Mouse (Mus musculus) embryonic facial prominence, embryonic 15.5 days (tissue): Measurements from ENCODE around the gene Ddx46. TPM values are rescaled to one million over a fixed set of nuclear protein-coding genes. Genes with fewer than 3 reads are reported as not detected.
"Not testable (repeated sequence)": the region's sequence is repeated elsewhere in the genome, so short reads cannot be mapped to it uniquely, and the experiment has no call there.

Source experiments
- ATAC-seq: fragments of 200-750 bp; cut with Nextera tagmentation; 2 replicates; pipeline ENCODE4 v1.8.0; 2017; ENCODE audit warnings: low read depth, moderate TSS enrichment; ENCODE audit not compliant: insufficient number of reproducible peaks, low FRiP score, low TSS enrichment
- H3K27ac ChIP-seq: fragments of 300-500 bp; sonication (generic); replicated peaks from 2 replicates; pipeline ENCODE4 v1.5.1; 2015; ENCODE audit warnings: mild to moderate bottlenecking, inconsistent platforms
- H3K27me3 ChIP-seq: fragments of 300-500 bp; sonication (generic); 2 replicates; pipeline ENCODE4 v1.6.1; 2015; ENCODE audit warnings: inconsistent platforms
- H3K36me3 ChIP-seq: fragments of 300-500 bp; sonication (generic); 2 replicates; pipeline ENCODE4 v1.6.1; 2015; ENCODE audit warnings: mild to moderate bottlenecking, inconsistent platforms
- H3K4me1 ChIP-seq: fragments of 300-500 bp; sonication (generic); 2 replicates; pipeline ENCODE4 v1.6.1; 2015; ENCODE audit warnings: inconsistent platforms
- H3K4me2 ChIP-seq: fragments of 300-500 bp; sonication (generic); replicated peaks from 2 replicates; pipeline ENCODE4 v1.6.1; 2015; ENCODE audit warnings: mild to moderate bottlenecking, inconsistent platforms
- H3K4me3 ChIP-seq: fragments of 300-500 bp; sonication (generic); replicated peaks from 2 replicates; pipeline ENCODE4 v1.5.1; 2015; ENCODE audit warnings: mild to moderate bottlenecking, inconsistent platforms
- H3K9ac ChIP-seq: fragments of 300-500 bp; sonication (generic); 2 replicates; pipeline ENCODE4 v1.6.1; 2015; ENCODE audit warnings: inconsistent platforms
- H3K9me3 ChIP-seq: fragments of 300-500 bp; sonication (generic); replicated peaks from 2 replicates; pipeline ENCODE4 v1.6.1; 2016; ENCODE audit warnings: inconsistent platforms
- WGBS: fragments of 180-500 bp; shearing (Covaris S2); methylation state at CpG from one replicate; pipeline ENCODE4 v1.1.7; 2015; 5-methylcytosine and 5-hydroxymethylcytosine counted together
- polyA plus RNA-seq: library from polyadenylated mRNA; unstranded; fragments of >200 nt; fragmentation: Nextera tagmentation; extraction: Ambion mirVana; gene quantifications from 2 replicates; pipeline ENCODE4 v1.2.1, GENCODE M21; 2015

Ddx46 gene
- polyA plus RNA-seq, 1 experiment from 2014 or later = 32.1 TPM

DNA sequence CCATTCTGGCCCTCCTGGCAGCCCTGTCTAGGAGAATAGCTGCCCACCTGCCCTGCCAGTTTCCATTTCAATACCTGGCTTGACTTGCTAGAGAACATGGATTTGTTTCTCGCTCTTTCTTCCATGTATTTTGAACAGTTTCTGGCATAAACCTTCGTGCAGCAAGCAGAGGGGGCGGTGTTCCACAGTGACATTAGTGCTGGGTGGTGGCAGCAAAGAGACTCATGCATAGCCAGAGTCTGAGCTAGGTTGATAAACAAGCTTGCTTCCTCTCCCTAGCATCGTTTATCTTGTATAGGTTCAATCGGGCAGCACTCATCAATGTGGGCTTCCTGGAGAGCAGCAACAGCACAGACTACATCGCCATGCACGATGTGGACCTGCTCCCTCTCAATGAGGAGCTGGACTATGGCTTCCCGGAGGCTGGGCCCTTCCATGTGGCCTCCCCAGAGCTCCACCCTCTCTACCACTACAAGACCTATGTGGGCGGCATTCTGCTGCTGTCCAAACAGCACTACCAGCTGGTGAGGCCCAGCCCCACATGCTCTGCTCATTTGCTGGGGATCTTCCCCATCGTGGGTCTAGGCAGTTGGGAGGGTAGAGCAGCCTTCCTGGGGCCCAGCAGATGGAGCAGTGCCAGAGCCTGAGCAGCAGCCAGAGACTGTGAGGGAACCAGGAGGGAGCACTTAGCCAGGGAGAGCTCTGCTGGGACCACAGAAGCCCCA lies 27.8 kb upstream of the Ddx46 start:
- H3K9ac ChIP-seq = no peak overlapping the region
- H3K9me3 ChIP-seq = no peaks in the 10 kb centered on the region
- H3K27ac ChIP-seq = no peak overlapping the region
- WGBS = 80% methylated on average over 10 of the region's 10 CpGs
- ATAC-seq = no peak
- peaks cover 58% of the 10 kb centered on the region for H3K36me3 ChIP-seq
- no peaks in the 10 kb centered on the region for H3K4me1 ChIP-seq
- no peaks in the 10 kb centered on the region for H3K27me3 ChIP-seq
- H3K4me3 ChIP-seq = no peak overlapping the region
- H3K4me2 ChIP-seq = no peak overlapping the region

DNA sequence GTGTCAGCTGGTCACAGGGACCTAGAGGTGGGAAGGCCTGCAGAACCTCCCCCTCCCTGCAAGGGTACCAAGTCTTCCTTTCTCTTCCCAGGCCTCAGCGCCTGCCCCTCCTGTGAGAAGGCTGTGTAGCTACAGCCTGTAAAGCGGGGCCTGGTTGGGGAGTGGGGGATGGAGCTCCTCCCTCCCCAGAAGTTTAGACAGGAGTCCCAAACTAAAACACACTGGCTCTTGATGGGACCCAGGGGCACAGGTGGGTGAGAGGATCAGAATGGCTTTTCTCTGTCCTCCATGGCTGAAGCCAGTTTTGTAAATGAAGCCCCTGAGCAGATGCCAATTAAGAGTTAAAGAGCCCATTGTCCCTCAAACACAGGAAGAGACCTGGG lies 27.2 kb upstream of the Ddx46 start:
- no peak for ATAC-seq
- no peak overlapping the region for H3K4me2 ChIP-seq
- 81% methylated on average over 2 of the region's 2 CpGs for WGBS
- no peaks in the 10 kb centered on the region for H3K4me1 ChIP-seq
- H3K36me3 ChIP-seq = peaks cover 58% of the 10 kb centered on the region
- no peaks in the 10 kb centered on the region for H3K27me3 ChIP-seq
- H3K9ac ChIP-seq = no peak overlapping the region
- H3K27ac ChIP-seq = no peak overlapping the region
- H3K9me3 ChIP-seq = no peaks in the 10 kb centered on the region
- no peak overlapping the region for H3K4me3 ChIP-seq

DNA sequence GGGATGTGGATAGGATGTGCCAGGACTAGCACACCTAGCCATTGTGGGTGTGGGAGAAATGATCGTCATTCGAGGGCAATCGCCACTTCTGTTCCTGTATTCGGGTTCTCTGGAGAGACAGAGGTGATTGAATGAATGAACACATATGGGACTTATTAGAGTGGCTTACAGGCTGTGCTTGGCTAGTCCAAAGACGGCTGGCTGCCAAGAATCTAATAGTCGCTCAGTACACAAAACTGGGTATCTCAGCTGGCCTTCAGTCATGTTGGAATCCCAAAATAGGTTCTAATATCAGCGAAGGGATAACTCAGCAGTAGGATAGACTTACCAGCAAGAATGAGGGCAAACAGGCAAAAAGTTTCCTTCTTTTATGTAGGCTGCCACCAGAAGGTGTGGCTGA lies 22.8 kb upstream of the Ddx46 start:
- no peak overlapping the region for H3K27ac ChIP-seq
- H3K9me3 ChIP-seq = no peaks in the 10 kb centered on the region
- no peaks in the 10 kb centered on the region for H3K27me3 ChIP-seq
- no peak overlapping the region for H3K9ac ChIP-seq
- H3K4me3 ChIP-seq = no peak overlapping the region
- peaks cover 44% of the 10 kb centered on the region for H3K36me3 ChIP-seq
- no peak for ATAC-seq
- 34% methylated on average over 7 of the region's 7 CpGs for WGBS
- no peak overlapping the region for H3K4me2 ChIP-seq
- no peaks in the 10 kb centered on the region for H3K4me1 ChIP-seq

DNA sequence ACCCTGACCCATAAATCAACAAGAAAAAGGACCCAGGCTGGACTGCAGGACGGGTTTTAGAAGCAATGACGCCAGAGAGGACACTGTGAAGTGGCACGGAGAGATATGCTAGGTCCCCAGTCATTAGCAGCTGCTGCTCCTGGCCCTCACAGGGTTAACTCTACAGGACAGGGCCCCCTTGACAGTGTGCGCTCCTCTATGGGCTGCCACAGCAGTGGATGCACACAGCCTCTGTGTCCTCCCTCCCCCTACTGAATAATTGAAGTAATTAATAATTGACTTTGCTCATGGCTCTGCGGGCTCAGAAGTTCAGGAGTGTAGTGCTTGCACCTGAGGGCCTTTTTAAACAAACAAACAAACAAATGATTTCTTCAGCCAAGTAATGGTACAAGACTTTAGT lies 21.4 kb upstream of the Ddx46 start:
- WGBS = 58% methylated on average over 5 of the region's 5 CpGs
- no peak overlapping the region for H3K27ac ChIP-seq
- H3K4me1 ChIP-seq = no peaks in the 10 kb centered on the region
- H3K36me3 ChIP-seq = peaks cover 30% of the 10 kb centered on the region
- no peak for ATAC-seq
- H3K27me3 ChIP-seq = no peaks in the 10 kb centered on the region
- no peak overlapping the region for H3K4me2 ChIP-seq
- H3K9ac ChIP-seq = no peak overlapping the region
- no peaks in the 10 kb centered on the region for H3K9me3 ChIP-seq
- H3K4me3 ChIP-seq = no peak overlapping the region

DNA sequence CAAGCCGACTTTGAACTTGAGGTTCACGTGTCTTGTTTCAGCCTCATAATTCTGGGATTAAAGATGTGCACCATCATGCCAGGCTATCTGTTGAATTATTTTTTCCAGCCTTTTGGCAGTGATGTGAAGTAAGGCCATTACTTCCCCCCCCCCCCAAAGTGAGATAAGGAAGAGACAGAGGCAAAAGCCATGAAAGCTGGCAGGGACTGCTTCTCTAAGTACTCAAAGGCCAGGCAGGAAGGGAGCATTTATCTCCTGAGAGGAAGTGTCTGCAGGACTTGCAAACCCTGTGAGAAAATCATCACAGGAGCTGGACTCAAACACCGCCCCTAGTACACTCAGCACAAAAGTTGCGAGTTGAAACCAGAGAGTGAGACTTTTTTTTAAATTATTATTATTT lies 15.5 kb upstream of the Ddx46 start:
- Histone ChIP-seq H3K4me3 (no peak overlapping the region), H3K27me3 (no peaks in the 10 kb centered on the region), H3K9me3 (no peaks in the 10 kb centered on the region), H3K4me2 (no peak overlapping the region), H3K9ac (no peak overlapping the region), H3K4me1 (peaks cover 15% of the 10 kb centered on the region), H3K27ac (no peak overlapping the region), H3K36me3 (no peaks in the 10 kb centered on the region)
- WGBS = 93% methylated on average over 4 of the region's 4 CpGs
- no peak for ATAC-seq

DNA sequence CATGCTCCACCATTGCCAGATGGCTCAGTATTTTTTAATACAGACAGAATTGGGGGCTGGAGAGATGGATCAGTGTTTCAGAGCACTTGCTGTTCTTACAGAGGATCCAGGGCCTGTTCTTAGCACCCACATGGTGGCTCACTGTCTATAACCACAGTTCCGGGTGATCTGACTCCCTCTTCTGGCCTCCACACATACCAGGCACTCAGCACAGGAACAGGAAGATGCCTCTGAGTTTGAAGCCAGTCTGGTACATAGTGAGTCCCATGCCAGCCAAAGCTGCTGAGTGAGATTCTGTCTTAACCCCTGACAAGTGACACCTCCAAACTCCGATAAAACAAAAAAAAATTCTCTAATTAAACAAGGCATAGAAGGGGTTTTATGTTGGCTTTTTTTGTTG lies 14.6 kb upstream of the Ddx46 start:
- H3K27ac ChIP-seq = no peak overlapping the region
- WGBS = 74% methylated on average over 2 of the region's 2 CpGs
- no peak overlapping the region for H3K4me2 ChIP-seq
- no peak overlapping the region for H3K4me3 ChIP-seq
- peaks cover 22% of the 10 kb centered on the region for H3K4me1 ChIP-seq
- no peak for ATAC-seq
- H3K36me3 ChIP-seq = peaks cover 9% of the 10 kb centered on the region; the same call in 1 of the 2 replicates
- H3K9me3 ChIP-seq = no peaks in the 10 kb centered on the region
- no peak overlapping the region for H3K9ac ChIP-seq
- no peaks in the 10 kb centered on the region for H3K27me3 ChIP-seq

DNA sequence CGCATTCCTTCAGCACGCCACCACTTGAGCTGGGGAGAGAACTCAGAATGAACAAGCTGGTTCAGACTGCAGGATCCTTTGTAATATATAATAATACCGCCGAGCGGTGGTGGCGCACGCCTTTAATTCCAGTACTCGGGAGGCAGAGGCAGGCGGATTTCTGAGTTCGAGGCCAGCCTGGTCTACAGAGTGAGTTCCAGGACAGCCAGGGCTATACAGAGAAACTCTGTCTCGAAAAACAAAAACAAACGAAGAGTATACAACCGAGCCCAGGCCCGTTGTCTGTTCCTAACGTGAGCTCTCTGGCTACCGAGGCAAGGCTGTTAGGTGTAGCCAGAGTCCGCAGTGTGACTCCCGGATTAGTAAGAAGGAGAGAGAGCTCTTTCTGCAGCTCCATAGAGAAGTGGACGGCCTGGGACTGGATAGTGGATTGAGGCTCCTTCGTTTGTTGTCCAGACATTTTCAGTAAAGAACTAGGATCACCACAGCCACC lies 12.6 kb upstream of the Ddx46 start:
- Histone ChIP-seq H3K4me3 (peak overlapping the region; percentile 92), H3K4me1 (peaks cover 22% of the 10 kb centered on the region), H3K4me2 (peak overlapping the region; percentile 70), H3K9ac (peak overlapping the region; percentile 83), H3K36me3 (peaks cover 18% of the 10 kb centered on the region), H3K27ac (peak overlapping the region; percentile 94)
- peak; percentile 4; the same call in 1 of the 2 replicates for ATAC-seq
- not testable (repeated sequence) for H3K9me3 ChIP-seq, H3K27me3 ChIP-seq
- WGBS = 25% methylated on average over 20 of the region's 20 CpGs

DNA sequence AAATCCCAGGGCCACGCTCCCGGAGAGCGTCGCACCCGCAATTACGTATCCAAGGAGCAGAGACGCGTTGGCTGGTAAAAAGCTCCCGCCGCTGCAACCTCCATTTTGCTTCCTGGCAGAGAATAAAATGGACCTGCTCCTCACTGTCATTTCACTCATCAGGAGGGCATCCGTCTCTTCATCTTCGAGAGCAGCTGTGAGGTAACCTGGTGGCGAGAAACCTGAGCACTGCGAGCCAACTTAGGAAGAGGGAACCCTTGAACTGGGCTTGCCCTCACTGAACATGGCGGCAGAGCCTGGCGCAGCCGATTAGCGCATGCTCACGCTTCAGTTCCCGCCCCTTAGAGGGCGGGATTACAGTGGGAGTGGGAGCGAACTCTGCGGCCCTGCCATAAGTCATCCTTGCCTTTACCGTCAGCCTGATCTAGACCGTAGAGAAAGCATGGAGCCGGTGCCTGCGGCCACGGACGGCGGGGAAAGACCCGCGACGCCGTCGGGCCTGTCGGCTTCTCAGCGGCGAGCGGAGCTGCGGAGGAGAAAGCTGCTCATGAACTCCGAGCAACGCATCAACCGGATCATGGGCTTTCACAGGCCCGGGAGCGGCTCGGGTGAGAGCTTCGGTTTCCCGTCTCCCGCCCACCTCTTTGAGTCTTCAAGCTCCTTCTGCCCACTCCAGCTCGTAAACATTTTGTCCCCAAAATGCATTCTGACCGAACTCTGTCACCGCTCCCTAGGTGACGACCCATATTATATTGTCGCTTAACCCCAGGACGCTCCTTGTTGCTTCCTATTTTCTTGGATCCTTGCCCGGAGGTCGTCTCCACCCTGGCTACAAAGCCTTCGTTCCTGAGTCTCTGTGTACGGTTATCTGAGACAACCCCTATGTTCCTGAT lies 11.9 kb upstream of the Ddx46 start, which contains the start of gene Caml:
Gene Caml (plus strand): TSS at position 357 of the 893 bp plus-strand sequence.
- H3K27ac ChIP-seq = peak within 1 kb of the TSS; percentile 94
- H3K4me1 ChIP-seq = peaks cover 22% of the 10 kb centered on the region
- H3K9me3 ChIP-seq = no peaks in the 10 kb centered on the region
- no peaks in the 10 kb centered on the region for H3K27me3 ChIP-seq
- WGBS = under 1% methylated on average over 59 of the region's 59 CpGs
- H3K4me3 ChIP-seq = peak within 1 kb of the TSS; percentile 92
- peak within 1 kb of the TSS; percentile 70 for H3K4me2 ChIP-seq
- H3K9ac ChIP-seq = peak within 1 kb of the TSS; percentile 83
- ATAC-seq = peak; percentile 97
- H3K36me3 ChIP-seq = peaks cover 21% of the 10 kb centered on the region

DNA sequence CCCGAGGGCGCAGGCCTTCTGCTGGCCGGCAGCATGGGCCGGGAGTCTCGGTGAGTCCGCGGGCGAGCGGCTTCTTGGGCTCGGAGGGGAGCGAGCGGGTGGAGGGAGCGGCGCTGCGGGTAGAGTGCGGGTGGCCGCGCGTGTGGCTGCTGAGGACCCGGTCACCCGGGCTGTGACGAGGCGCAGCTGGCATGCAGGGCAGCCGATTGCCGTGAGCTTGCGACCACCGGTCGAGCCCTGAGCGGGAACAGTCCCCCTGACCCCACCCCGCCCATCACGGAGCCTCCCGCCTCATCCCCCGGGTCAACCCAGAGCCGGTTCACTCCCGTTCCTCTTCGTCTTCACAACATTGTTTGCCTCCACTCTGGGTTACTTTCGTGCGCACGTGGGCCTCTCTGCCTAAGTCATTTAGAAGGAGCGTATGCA lies 332 bp downstream of the Ddx46 start:
- Histone ChIP-seq H3K9ac (peak overlapping the region; percentile 82), H3K27ac (no peak overlapping the region), H3K4me1 (peaks cover 17% of the 10 kb centered on the region), H3K4me2 (peak overlapping the region; percentile 76), H3K9me3 (no peaks in the 10 kb centered on the region), H3K36me3 (peaks cover 38% of the 10 kb centered on the region), H3K27me3 (no peaks in the 10 kb centered on the region), H3K4me3 (peak overlapping the region; percentile 97)
- WGBS = under 1% methylated on average over 40 of the region's 40 CpGs
- peak; percentile 61; the same call in 1 of the 2 replicates for ATAC-seq

DNA sequence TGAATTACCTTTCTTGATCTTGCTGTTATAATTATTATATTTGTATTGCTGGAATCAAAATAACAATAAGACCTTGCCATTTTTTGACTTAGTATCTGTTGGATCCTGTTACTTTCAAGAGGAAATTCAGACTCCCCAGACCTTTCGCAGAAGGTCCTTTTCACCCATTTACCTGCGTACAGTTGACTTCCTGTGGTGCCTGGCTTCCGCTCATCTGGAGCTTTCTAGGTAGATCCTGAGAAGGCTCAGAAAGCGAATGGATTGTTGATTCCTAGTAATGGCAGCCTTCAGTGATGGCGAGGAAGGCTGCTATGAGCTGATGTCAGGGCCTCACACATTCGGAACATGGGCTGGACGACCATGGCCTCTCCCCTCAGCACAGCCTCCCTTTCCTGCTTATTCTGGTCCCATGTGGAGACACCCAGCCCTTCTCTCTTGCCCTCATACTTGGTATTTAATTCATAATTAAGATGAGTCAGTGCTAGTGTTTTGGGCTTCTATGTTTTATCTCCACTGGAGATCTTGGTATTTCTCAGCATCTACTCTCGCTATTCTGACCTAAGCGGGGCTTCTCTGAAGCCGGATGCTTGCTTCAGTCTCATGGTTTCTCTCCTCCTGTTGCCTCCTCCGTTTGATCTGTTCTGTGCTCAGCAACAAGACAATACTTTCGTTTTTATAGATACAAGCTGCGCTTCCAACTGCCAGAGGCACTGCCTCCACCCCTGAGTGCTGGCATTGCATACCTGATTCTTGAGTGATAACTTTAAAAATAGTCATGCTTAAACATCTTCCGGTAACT lies 1.6 kb downstream of the Ddx46 start:
- Histone ChIP-seq H3K4me3 (peak overlapping the region; percentile 97; the same call in 1 of the 2 replicates), H3K4me2 (peak overlapping the region; percentile 76)
- WGBS = 88% methylated on average over 14 of the region's 14 CpGs

DNA sequence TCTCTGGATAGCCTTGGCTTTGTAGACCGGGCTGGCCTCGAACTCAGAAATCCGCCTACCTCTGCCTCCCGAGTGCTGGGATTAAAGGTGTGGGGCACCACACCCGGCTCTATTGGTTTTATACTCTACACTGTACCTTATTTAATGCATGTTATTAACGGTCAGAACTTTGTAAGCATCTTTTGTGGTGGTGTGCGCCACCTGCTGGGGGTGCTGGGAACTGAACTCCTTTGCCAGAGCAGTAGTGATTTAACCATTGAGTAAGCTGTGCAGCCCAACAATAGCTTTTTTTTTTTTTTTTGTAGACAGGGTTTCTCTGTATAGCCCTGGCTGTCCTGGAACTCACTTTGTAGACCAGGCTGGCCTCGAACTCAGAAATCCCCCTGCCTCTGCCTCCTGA lies 5.7 kb downstream of the Ddx46 start:
- ATAC-seq, H3K4me3 ChIP-seq, H3K9ac ChIP-seq, H3K27ac ChIP-seq, H3K4me2 ChIP-seq, H3K9me3 ChIP-seq, H3K27me3 ChIP-seq: not testable (repeated sequence)
- 43% methylated on average over 8 of the region's 8 CpGs for WGBS
- Histone ChIP-seq H3K36me3 (peaks cover 40% of the 10 kb centered on the region), H3K4me1 (peaks cover 10% of the 10 kb centered on the region)

More for the DNA sequence above, 1.6 kb downstream of the Ddx46 start:
- Histone ChIP-seq H3K9ac (no peak overlapping the region), H3K27ac (no peak overlapping the region), H3K27me3 (no peaks in the 10 kb centered on the region), H3K4me1 (peaks cover 17% of the 10 kb centered on the region), H3K36me3 (peaks cover 39% of the 10 kb centered on the region), H3K9me3 (no peaks in the 10 kb centered on the region)
- no peak for ATAC-seq
